Mouse (Mus musculus) 3T3-L1 (cell line): Measurements from ENCODE around the gene Rapgef2.
"Not testable (repeated sequence)": the region's sequence is repeated elsewhere in the genome, so short reads cannot be mapped to it uniquely, and the experiment has no call there.

Source experiments
- DNase-seq: peaks from one replicate; pipeline ENCODE4 v3.0.0-alpha.2; 2015; ENCODE audit warnings: low read depth, low spot score

Rapgef2 gene

GRCm38 (mm10) chr3:79101737-79102136, 184.6 kb downstream of the Rapgef2 start:
- no peak for DNase-seq

- no peak for DNase-seq
Observed at GRCm38 (mm10) chr3:79100831-79101230, 185.5 kb downstream of the Rapgef2 start.

- no peak for DNase-seq
Observed at GRCm38 (mm10) chr3:79089091-79089490, 197.2 kb downstream of the Rapgef2 start.

GRCm38 (mm10) chr3:79088461-79088860, 197.9 kb downstream of the Rapgef2 start:
- no peak for DNase-seq

- DNase-seq = no peak
Observed at GRCm38 (mm10) chr3:79086282-79086681, 200.0 kb downstream of the Rapgef2 start.

- DNase-seq = no peak
Observed at GRCm38 (mm10) chr3:79083881-79084280, 202.4 kb downstream of the Rapgef2 start.

- no peak for DNase-seq
Observed at GRCm38 (mm10) chr3:79083030-79083429, 203.3 kb downstream of the Rapgef2 start.

- DNase-seq = no peak
Observed at GRCm38 (mm10) chr3:79079076-79079475, 207.2 kb downstream of the Rapgef2 start.

- DNase-seq = no peak
Observed at GRCm38 (mm10) chr3:79074970-79075369, 211.3 kb downstream of the Rapgef2 start.

- no peak for DNase-seq
Observed at GRCm38 (mm10) chr3:79073541-79074244, 212.6 kb downstream of the Rapgef2 start.

- DNase-seq = no peak
Observed at GRCm38 (mm10) chr3:79071561-79071960, 214.8 kb downstream of the Rapgef2 start.

GRCm38 (mm10) chr3:79069891-79070290, 216.4 kb downstream of the Rapgef2 start:
- DNase-seq = no peak

- DNase-seq = no peak
Observed at GRCm38 (mm10) chr3:79068976-79069375, 217.3 kb downstream of the Rapgef2 start.

- no peak for DNase-seq
Observed at GRCm38 (mm10) chr3:79066455-79067055, 219.8 kb downstream of the Rapgef2 start.

GRCm38 (mm10) chr3:79064096-79064495, 222.2 kb downstream of the Rapgef2 start:
- no peak for DNase-seq

- no peak for DNase-seq
Observed at GRCm38 (mm10) chr3:79061426-79061825, 224.9 kb downstream of the Rapgef2 start.

GRCm38 (mm10) chr3:79058491-79058890, 227.8 kb downstream of the Rapgef2 start:
- DNase-seq = not testable (repeated sequence)

- DNase-seq = no peak
Observed at GRCm38 (mm10) chr3:79045251-79045650, 241.1 kb downstream of the Rapgef2 start.

- no peak for DNase-seq
Observed at GRCm38 (mm10) chr3:79042973-79043372, 243.3 kb downstream of the Rapgef2 start.

- no peak for DNase-seq
Observed at GRCm38 (mm10) chr3:79039666-79040450, 246.5 kb downstream of the Rapgef2 start.

GRCm38 (mm10) chr3:79039008-79039407, 247.3 kb downstream of the Rapgef2 start:
- no peak for DNase-seq

- peak; percentile 16 for DNase-seq
Observed at GRCm38 (mm10) chr3:79034457-79034856, 251.9 kb downstream of the Rapgef2 start.

GRCm38 (mm10) chr3:79030855-79031254, 255.5 kb downstream of the Rapgef2 start:
- no peak for DNase-seq
